Mouse (Mus musculus): ENCODE results near the gene Stard3nl.

- TF ChIP-seq CTCF (IDR thresholded peaks at IDR 0.05; ENCODE audit: insufficient read depth, low read length): no peak
- no peak for TF ChIP-seq POLR2A (IDR thresholded peaks at IDR 0.05; ENCODE audit: borderline replicate concordance, extremely low read depth, low read depth, low read length)
These were observed 9.0 kb upstream of the Stard3nl start for GRCm38 (mm10) chr13:19404623-19405022.

All from lung, adult 2 months (tissue).